Mouse (Mus musculus): ENCODE data around the gene Ubr2. TPM values are rescaled to one million over a fixed set of nuclear protein-coding genes. Genes with fewer than 3 reads are reported as not detected.
A peak's percentile ranks its signal among the peaks of the same experiment; 100 is the strongest.

Gene Ubr2
- polyA plus RNA-seq, 1 experiment from 2014 or later, result 12.6 TPM

GRCm38 (mm10) chr17:46897221-46897950, 113.0 kb downstream of the Ubr2 start:
- 52% methylated on average over 13 of the region's 13 CpGs for WGBS
- Histone ChIP-seq H3K4me1 (ENCODE audit: control insufficient read depth, insufficient read depth, low read depth, low read length) (peaks cover 10% of the 10 kb centered on the region), H3K9me3 (ENCODE audit: control insufficient read depth, low read length) (no peaks in the 10 kb centered on the region), H3K36me3 (ENCODE audit: control insufficient read depth, insufficient read depth, low read length) (0 out of 2 replicates have a peak, but pooled peaks cover 1% of the 10 kb centered on the region), H3K4me2 (ENCODE audit: low read length) (no peak overlapping the region), H3K4me3 (ENCODE audit: low read length) (no peak overlapping the region), H3K9ac (ENCODE audit: low read depth, low read length) (no peak overlapping the region), H3K27ac (ENCODE audit: low read depth, low read length) (no peak overlapping the region), H3K27me3 (replicated peaks; ENCODE audit: control insufficient read depth, insufficient read depth, low read length) (no peaks in the 10 kb centered on the region)
- no peak for ATAC-seq

- no peak overlapping the region for H3K27ac ChIP-seq (ENCODE audit: low read depth, low read length)
- 91% methylated on average over 9 of the region's 9 CpGs for WGBS
- no peak overlapping the region for H3K4me3 ChIP-seq (ENCODE audit: low read length)
- H3K9ac ChIP-seq (ENCODE audit: low read depth, low read length), result no peak overlapping the region
- ATAC-seq, result no peak
- H3K27me3 ChIP-seq (replicated peaks; ENCODE audit: control insufficient read depth, insufficient read depth, low read length), result no peaks in the 10 kb centered on the region
- no peak overlapping the region for H3K4me2 ChIP-seq (ENCODE audit: low read length)
- H3K9me3 ChIP-seq (ENCODE audit: control insufficient read depth, low read length), result no peaks in the 10 kb centered on the region
- H3K4me1 ChIP-seq (ENCODE audit: control insufficient read depth, insufficient read depth, low read depth, low read length), result peaks cover 19% of the 10 kb centered on the region
- H3K36me3 ChIP-seq (ENCODE audit: control insufficient read depth, insufficient read depth, low read length), result 0 out of 2 replicates have a peak, but pooled peaks cover 2% of the 10 kb centered on the region
Measured at GRCm38 (mm10) chr17:46895426-46895825, 114.9 kb downstream of the Ubr2 start.

GRCm38 (mm10) chr17:46890843-46891594, 119.3 kb downstream of the Ubr2 start:
- Histone ChIP-seq H3K4me1 (ENCODE audit: control insufficient read depth, insufficient read depth, low read depth, low read length) (peaks cover 21% of the 10 kb centered on the region), H3K9ac (ENCODE audit: low read depth, low read length) (peak overlapping the region; percentile 78), H3K9me3 (ENCODE audit: control insufficient read depth, low read length) (no peaks in the 10 kb centered on the region), H3K4me3 (ENCODE audit: low read length) (peak overlapping the region; percentile 53), H3K27ac (ENCODE audit: low read depth, low read length) (peak overlapping the region; percentile 85), H3K27me3 (replicated peaks; ENCODE audit: control insufficient read depth, insufficient read depth, low read length) (no peaks in the 10 kb centered on the region), H3K36me3 (ENCODE audit: control insufficient read depth, insufficient read depth, low read length) (0 out of 2 replicates have a peak, but pooled peaks cover 2% of the 10 kb centered on the region), H3K4me2 (ENCODE audit: low read length) (peak overlapping the region; percentile 74)
- ATAC-seq, result peak; percentile 41
- WGBS, result 2% methylated on average over 64 of the region's 64 CpGs

GRCm38 (mm10) chr17:46890116-46890815, 120.1 kb downstream of the Ubr2 start, which contains the start of gene Tbcc:
Gene Tbcc, plus strand, starts transcription at chr17:46890684.
- Histone ChIP-seq H3K27me3 (replicated peaks; ENCODE audit: control insufficient read depth, insufficient read depth, low read length) (no peaks in the 10 kb centered on the region), H3K36me3 (ENCODE audit: control insufficient read depth, insufficient read depth, low read length) (0 out of 2 replicates have a peak, but pooled peaks cover 2% of the 10 kb centered on the region), H3K4me1 (ENCODE audit: control insufficient read depth, insufficient read depth, low read depth, low read length) (peaks cover 24% of the 10 kb centered on the region), H3K4me3 (ENCODE audit: low read length) (peak within 1 kb of the TSS; percentile 53), H3K27ac (ENCODE audit: low read depth, low read length) (peak within 1 kb of the TSS; percentile 94), H3K9me3 (ENCODE audit: control insufficient read depth, low read length) (no peaks in the 10 kb centered on the region), H3K9ac (ENCODE audit: low read depth, low read length) (peak within 1 kb of the TSS; percentile 78), H3K4me2 (ENCODE audit: low read length) (peak within 1 kb of the TSS; percentile 74)
- WGBS, result under 1% methylated on average over 33 of the region's 40 CpGs
- peak; percentile 94 for ATAC-seq

GRCm38 (mm10) chr17:46889450-46890084, 120.8 kb downstream of the Ubr2 start:
- no peaks in the 10 kb centered on the region for H3K27me3 ChIP-seq (replicated peaks; ENCODE audit: control insufficient read depth, insufficient read depth, low read length)
- WGBS, result 0% methylated on average over 38 of the region's 44 CpGs
- peak overlapping the region; percentile 69 for H3K4me2 ChIP-seq (ENCODE audit: low read length)
- no peaks in the 10 kb centered on the region for H3K9me3 ChIP-seq (ENCODE audit: control insufficient read depth, low read length)
- peak overlapping the region; percentile 94 for H3K27ac ChIP-seq (ENCODE audit: low read depth, low read length)
- peak overlapping the region; percentile 53 for H3K4me3 ChIP-seq (ENCODE audit: low read length)
- H3K36me3 ChIP-seq (ENCODE audit: control insufficient read depth, insufficient read depth, low read length), result 0 out of 2 replicates have a peak, but pooled peaks cover 2% of the 10 kb centered on the region
- peak overlapping the region; percentile 74 for H3K9ac ChIP-seq (ENCODE audit: low read depth, low read length)
- peaks cover 24% of the 10 kb centered on the region for H3K4me1 ChIP-seq (ENCODE audit: control insufficient read depth, insufficient read depth, low read depth, low read length)
- ATAC-seq, result peak; percentile 56

GRCm38 (mm10) chr17:46888511-46889212, 121.7 kb downstream of the Ubr2 start:
- Histone ChIP-seq H3K27me3 (replicated peaks; ENCODE audit: control insufficient read depth, insufficient read depth, low read length) (no peaks in the 10 kb centered on the region), H3K36me3 (ENCODE audit: control insufficient read depth, insufficient read depth, low read length) (0 out of 2 replicates have a peak, but pooled peaks cover 2% of the 10 kb centered on the region), H3K27ac (ENCODE audit: low read depth, low read length) (peak overlapping the region; percentile 94), H3K4me2 (ENCODE audit: low read length) (peak overlapping the region; percentile 69), H3K9me3 (ENCODE audit: control insufficient read depth, low read length) (no peaks in the 10 kb centered on the region), H3K4me1 (ENCODE audit: control insufficient read depth, insufficient read depth, low read depth, low read length) (peaks cover 24% of the 10 kb centered on the region), H3K4me3 (ENCODE audit: low read length) (peak overlapping the region; percentile 53), H3K9ac (ENCODE audit: low read depth, low read length) (peak overlapping the region; percentile 74)
- no peak for ATAC-seq
- WGBS, result 34% methylated on average over 16 of the region's 16 CpGs

GRCm38 (mm10) chr17:46885910-46886643, 124.3 kb downstream of the Ubr2 start:
- H3K27ac ChIP-seq (ENCODE audit: low read depth, low read length), result no peak overlapping the region
- no peak overlapping the region for H3K4me2 ChIP-seq (ENCODE audit: low read length)
- no peak overlapping the region for H3K9ac ChIP-seq (ENCODE audit: low read depth, low read length)
- peaks cover 5% of the 10 kb centered on the region; the same call in 1 of the 2 replicates for H3K4me1 ChIP-seq (ENCODE audit: control insufficient read depth, insufficient read depth, low read depth, low read length)
- H3K27me3 ChIP-seq (replicated peaks; ENCODE audit: control insufficient read depth, insufficient read depth, low read length), result no peaks in the 10 kb centered on the region
- H3K9me3 ChIP-seq (ENCODE audit: control insufficient read depth, low read length), result no peaks in the 10 kb centered on the region
- no peaks in the 10 kb centered on the region for H3K36me3 ChIP-seq (ENCODE audit: control insufficient read depth, insufficient read depth, low read length)
- whole genome bisulfite sequencing, result 63% methylated on average over 17 of the region's 17 CpGs
- no peak overlapping the region for H3K4me3 ChIP-seq (ENCODE audit: low read length)
- no peak for ATAC-seq
